Mouse (Mus musculus) thymus, postnatal 36 days (tissue): ENCODE measurements around the gene Edem2.
"Not testable (repeated sequence)": the region's sequence is repeated elsewhere in the genome, so short reads cannot be mapped to it uniquely, and the experiment has no call there.

Experiments
- DNase-seq, 2 experiments: peaks; one replicate each; pipeline ENCODE4 v3.0.0; 2022; ENCODE audit warnings: mixed read lengths in 2 of 2

Gene Edem2

GRCm38 (mm10) chr2:155735080-155735479 lies 5.8 kb upstream of the Edem2 start:
- DNase-seq = no peak

- no peak for DNase-seq
Measured at GRCm38 (mm10) chr2:155728742-155729141, 533 bp downstream of the Edem2 start.

GRCm38 (mm10) chr2:155727764-155728395 lies 1.4 kb downstream of the Edem2 start:
- DNase-seq = no peak

- no peak for DNase-seq
Measured at GRCm38 (mm10) chr2:155726302-155726701, 3.0 kb downstream of the Edem2 start.

DNA sequence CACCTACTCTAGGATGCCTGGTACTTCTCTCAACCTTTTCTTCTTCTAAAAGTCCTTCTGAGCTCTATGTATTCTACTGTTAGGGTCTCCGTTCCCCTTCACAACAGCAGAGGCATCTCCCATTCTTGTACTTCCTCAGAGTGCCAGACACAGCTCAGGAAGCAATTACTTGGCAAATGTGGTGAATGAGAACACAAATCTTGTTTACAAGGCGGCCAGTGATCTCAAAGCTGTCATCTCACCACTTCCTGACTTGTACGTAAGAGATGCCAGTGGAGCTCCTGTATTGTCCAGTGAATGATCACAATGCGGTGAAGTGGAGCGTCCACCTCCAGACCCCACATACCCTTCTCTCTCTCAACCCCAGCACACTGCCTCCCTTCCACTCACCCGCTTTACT lies 4.7 kb downstream of the Edem2 start:
- no peak for DNase-seq

GRCm38 (mm10) chr2:155724036-155724435 lies 5.2 kb downstream of the Edem2 start:
- no peak for DNase-seq

DNA sequence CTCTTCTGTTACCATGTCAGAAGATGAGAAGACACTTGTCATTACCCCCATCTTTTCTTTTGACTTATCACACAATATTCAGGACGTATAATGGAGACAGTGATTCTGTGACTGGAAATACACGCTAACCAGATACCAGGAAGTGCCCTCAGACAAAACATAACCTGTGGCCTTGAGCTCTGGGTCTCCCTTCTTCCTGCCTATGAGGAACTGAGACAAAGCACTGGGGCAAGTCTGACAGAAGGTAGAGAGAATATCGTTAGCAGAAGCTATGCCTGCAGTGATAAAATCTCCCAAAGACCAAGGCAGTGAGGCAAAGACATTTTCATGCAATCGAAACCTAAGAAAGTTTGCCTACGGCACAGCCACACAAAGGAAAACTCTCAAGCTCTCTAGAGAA lies 8.7 kb downstream of the Edem2 start:
- no peak for DNase-seq

DNA sequence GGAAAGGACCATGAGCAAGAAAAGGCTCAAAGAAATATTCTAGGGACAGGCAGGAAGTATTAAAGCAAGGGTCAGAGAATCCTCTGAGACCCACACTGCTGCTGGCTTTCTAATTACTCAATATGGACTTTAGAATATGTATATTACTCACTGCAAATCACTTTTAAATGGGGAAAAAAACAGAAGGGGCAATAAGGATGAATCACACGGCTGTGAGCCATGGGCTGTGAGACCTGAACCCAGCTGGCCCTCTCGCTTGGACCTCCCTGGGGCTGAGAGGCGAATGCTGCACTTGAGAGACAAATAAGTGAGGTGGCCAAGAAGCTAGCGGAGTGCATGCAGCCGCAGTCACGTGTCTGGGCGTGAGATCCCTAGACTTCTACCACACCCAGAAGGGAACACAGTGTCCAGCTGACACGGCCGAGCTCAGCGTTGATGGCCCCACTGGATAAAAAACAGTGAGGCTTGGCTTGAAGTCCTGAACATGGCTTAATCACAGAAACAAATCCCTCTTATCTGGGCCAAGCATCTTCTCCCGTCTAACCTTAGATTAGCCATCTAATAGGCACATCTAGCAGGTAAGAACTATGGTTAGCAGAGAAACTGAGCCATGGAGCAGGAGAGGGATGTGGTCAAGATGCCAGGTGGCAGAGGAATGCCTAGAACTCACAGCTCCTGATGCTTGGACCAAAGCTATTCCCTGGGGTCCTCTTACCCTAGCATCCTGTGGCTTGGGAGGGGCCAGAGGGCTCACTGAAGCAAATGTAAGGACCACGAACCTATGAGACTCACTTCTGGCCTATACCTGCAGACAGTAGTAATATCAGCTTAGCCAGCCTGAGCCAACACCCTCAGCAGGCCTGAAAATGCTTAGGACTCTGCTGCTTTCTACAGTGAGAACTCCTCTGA lies 11.9 kb downstream of the Edem2 start:
- DNase-seq = no peak

- DNase-seq = no peak
Measured at GRCm38 (mm10) chr2:155710557-155710956, 18.7 kb downstream of the Edem2 start.

DNA sequence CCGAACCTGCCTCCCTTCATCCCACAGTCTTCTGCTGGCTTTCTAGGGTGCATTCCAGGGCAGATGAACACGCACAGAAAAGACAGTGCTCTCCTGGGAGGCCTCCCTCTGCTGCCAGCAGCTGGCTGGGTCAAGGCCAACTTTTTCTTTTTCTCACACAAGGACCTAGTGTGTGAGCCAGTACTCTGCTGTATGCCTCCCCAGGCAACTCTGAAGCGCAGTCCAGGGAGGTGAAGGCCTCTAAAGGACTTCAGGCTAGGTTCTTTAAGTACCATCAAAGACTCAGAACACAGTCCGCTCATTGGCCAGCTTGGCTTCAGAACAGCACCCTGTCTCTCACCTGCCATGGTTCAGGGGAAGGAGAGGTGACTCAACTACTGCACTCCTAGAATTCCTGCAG lies 22.0 kb downstream of the Edem2 start:
- DNase-seq = no peak

- DNase-seq = no peak
Measured at GRCm38 (mm10) chr2:155703630-155704029, 25.6 kb downstream of the Edem2 start.

DNA sequence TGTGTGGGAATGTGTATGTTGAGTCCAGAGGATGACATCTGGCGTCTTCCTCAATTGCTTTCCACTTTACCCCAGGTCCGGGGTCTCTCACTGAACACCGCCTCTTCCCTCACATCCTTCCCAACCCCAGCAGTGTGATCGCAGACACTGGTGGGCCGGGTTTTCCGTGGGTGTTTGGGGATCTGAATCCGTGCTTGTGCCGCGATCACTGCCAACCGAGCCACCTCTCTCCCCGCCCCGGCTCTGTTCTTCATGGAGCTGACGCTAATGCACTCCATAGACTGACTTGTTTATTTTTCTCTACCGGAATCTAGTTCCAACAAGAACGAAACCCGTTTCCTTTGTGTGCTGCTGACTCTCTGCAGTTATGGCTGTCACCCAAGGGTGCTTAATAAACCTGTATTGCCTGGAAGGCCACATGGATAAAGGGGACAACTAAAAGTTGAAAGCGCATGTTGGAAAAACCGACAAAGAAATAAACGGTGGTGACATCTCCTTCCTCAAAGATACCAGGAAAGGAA lies 27.8 kb downstream of the Edem2 start:
- DNase-seq = no peak

- not testable (repeated sequence) for DNase-seq
Measured at GRCm38 (mm10) chr2:155698443-155698842, 30.8 kb downstream of the Edem2 start.

DNA sequence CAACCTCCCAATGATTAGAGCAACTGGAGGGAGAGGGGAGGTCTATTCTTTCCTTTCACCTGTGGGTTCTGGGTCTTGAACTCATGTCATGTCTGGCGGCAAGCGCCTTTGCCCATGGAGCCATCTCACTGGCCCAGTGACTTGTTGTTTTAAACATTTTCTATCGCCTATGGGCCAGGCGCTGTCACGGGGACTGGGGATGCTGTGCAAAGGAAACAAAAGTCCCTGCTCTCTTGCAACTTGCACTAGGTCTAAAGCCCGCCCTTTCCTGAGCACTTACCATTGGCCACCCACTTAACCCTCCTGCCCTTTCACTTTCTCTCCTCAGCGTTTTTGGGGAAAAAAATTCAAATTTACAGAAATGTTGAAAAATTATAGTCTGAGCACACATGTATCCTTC lies 32.4 kb downstream of the Edem2 start:
- no peak for DNase-seq

GRCm38 (mm10) chr2:155696091-155696558 lies 33.1 kb downstream of the Edem2 start:
- peak; percentile 82 to 84 for DNase-seq

DNA sequence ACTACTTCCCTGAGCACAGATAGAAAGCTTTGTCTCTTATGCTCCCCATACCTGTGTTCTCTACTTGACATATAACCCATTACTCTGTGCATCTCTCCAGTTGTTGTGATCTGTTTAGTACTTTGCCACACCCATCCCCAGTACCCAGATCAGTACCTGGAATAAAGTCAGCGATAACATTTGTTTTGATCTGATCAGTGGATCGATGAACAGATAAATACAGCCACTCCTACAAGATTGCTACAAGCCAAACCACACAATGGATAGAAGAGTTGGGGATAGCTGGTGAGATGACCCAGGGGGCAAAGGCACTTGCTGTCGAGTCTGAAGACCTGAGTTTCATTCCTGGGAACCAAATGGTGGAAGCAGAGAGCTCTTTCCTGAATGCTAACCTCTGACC lies 34.0 kb downstream of the Edem2 start:
- DNase-seq = no peak

- no peak for DNase-seq
Measured at GRCm38 (mm10) chr2:155694564-155694963, 34.7 kb downstream of the Edem2 start.

- no peak for DNase-seq
Measured at GRCm38 (mm10) chr2:155693136-155693535, 36.1 kb downstream of the Edem2 start.

- DNase-seq = peak; percentile 96 to 98
Measured at GRCm38 (mm10) chr2:155691723-155692493, 37.4 kb downstream of the Edem2 start, which contains the start of gene Trpc4ap. Gene Trpc4ap (minus strand): TSS chr2:155692384.

DNA sequence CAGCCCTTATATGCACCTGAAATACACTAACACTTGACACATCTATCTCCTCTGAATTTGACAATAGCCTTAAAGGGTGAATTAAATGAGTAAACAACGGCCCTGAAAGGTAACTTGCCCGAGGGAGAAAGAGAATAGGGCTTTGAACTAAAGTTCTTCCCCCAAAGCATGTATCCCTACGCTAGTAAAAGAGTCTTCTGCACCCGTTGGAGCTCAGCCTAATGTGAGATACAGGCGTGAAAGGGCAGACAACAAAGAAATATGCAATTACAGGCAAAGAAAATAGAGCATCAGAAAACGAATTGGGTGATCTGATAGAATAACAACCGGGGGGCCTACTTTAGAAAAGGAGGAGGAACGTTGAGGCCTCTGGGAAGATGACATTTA lies 37.9 kb downstream of the Edem2 start:
- no peak for DNase-seq

DNA sequence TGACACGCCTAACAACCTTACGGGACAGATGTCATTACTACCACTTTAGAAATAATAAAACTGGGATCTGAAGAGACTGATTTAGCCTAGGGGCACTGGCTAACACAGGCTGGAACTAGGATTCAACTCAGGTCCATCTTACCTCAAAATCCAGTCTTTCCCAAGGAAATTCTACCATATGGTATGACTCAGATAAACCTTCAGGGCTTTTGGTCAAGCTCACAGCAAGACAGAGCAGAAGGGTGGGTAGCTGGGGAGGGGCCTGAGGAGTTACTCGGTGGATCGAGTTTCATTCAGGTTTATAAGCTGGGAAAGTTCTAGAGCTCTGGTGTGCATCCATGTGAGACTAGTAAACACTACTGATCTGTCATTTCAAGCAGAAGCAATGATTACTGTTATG lies 40.1 kb downstream of the Edem2 start:
- DNase-seq = no peak

DNA sequence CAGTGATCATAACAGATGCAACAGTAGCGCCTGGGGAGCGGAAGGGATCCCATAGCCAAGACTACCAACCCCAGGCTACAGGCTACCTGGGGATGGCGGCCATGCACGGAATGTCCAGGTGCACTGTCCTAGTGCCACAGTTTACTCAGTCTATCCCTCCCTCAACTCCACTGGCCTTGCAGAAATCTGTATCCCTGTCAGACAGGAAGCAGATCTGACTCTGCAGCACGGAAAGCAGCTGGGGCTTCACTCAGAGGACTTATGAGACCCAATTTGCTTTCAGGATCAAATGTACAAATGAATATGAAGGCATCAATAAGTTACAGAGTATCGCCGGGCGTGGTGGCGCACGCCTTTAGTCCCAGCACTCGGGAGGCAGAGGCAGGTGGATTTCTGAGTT lies 41.5 kb downstream of the Edem2 start:
- peak; percentile 28 to 43 for DNase-seq

DNA sequence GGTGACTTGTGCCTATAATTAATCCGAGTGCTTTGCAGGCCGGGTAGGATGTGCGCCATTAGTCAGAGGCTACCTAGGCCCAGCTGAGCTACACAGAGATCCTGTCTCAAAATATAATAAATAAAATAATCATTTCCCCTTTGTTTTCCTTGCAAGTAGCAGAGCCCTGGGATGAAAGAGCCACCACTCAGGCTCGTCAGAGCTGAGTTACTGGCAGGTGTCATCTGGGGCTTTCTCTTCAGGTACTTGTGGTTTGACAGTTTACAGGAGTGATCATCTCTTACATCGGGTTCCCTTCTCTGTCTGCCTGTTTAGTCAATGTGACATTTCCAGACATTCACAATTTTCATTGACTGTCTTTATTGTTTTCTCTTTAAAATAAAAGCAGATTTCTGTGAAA lies 42.7 kb downstream of the Edem2 start:
- DNase-seq = peak; percentile 29 to 50
